Mouse (Mus musculus) layer of hippocampus, postnatal 36 days (tissue): ENCODE measurements around the gene Tsen34. TPM values are rescaled to one million over a fixed set of nuclear protein-coding genes. Genes with fewer than 3 reads are reported as not detected.
"Not testable (repeated sequence)": the region's sequence is repeated elsewhere in the genome, so short reads cannot be mapped to it uniquely, and the experiment has no call there.

ENCODE experiments used
- DNase-seq, 2 experiments: peaks; one replicate each; pipeline ENCODE4 v3.0.0; 2022
- total RNA-seq, 2 experiments: library from RNA; stranded (reverse); gene quantifications; 2 replicates each; pipeline ENCODE4 v1.2.3; 2021

Gene Tsen34
- total RNA-seq, 2 experiments from 2014 or later = 79.0 to 83.4 TPM

- no peak for DNase-seq
Measured at GRCm38 (mm10) chr7:3691919-3692318, 744 bp upstream of the Tsen34 start.

- peak; percentile 94 to 95 for DNase-seq
Measured at GRCm38 (mm10) chr7:3692987-3693808, 535 bp downstream of the Tsen34 start, which contains the start of gene Mboat7. Gene Mboat7, minus strand, starts transcription at chr7:3693523.

GRCm38 (mm10) chr7:3693809-3694075 lies 1.1 kb downstream of the Tsen34 start:
- no peak for DNase-seq

- DNase-seq = peak in 1 of 2 experiments; percentile 32
Measured at GRCm38 (mm10) chr7:3694076-3694948, 1.6 kb downstream of the Tsen34 start.

- not testable (repeated sequence) for DNase-seq
Measured at GRCm38 (mm10) chr7:3694949-3695305, 2.3 kb downstream of the Tsen34 start.

- DNase-seq = no peak
Measured at GRCm38 (mm10) chr7:3698471-3698870, 5.8 kb downstream of the Tsen34 start.

- no peak for DNase-seq
Measured at GRCm38 (mm10) chr7:3703148-3703878, 10.7 kb downstream of the Tsen34 start.

- DNase-seq = peak; percentile 95
Measured at GRCm38 (mm10) chr7:3703879-3704441, 11.3 kb downstream of the Tsen34 start, which contains the start of gene Rps9. Gene Rps9, plus strand, starts transcription at chr7:3703993.

- no peak for DNase-seq
Measured at GRCm38 (mm10) chr7:3704475-3704874, 11.8 kb downstream of the Tsen34 start.

GRCm38 (mm10) chr7:3705461-3705860 lies 12.8 kb downstream of the Tsen34 start:
- DNase-seq = not testable (repeated sequence)

- DNase-seq = no peak
Measured at GRCm38 (mm10) chr7:3705911-3706310, 13.2 kb downstream of the Tsen34 start.

GRCm38 (mm10) chr7:3706343-3706934 lies 13.8 kb downstream of the Tsen34 start:
- no peak for DNase-seq

- DNase-seq = no peak
Measured at GRCm38 (mm10) chr7:3707027-3707426, 14.4 kb downstream of the Tsen34 start.

GRCm38 (mm10) chr7:3707568-3708413 lies 15.1 kb downstream of the Tsen34 start:
- DNase-seq = no peak

GRCm38 (mm10) chr7:3708447-3708980 lies 15.9 kb downstream of the Tsen34 start:
- not testable (repeated sequence) for DNase-seq

GRCm38 (mm10) chr7:3709000-3709399 lies 16.3 kb downstream of the Tsen34 start:
- DNase-seq = no peak

- no peak for DNase-seq
Measured at GRCm38 (mm10) chr7:3712264-3712942, 19.7 kb downstream of the Tsen34 start.

- no peak for DNase-seq
Measured at GRCm38 (mm10) chr7:3715249-3715648, 22.6 kb downstream of the Tsen34 start.

GRCm38 (mm10) chr7:3720268-3720667 lies 27.6 kb downstream of the Tsen34 start, which contains the start of gene Pirb:
Gene Pirb, minus strand, starts transcription at chr7:3720391.
- not testable (repeated sequence) for DNase-seq

- not testable (repeated sequence) for DNase-seq
Measured at GRCm38 (mm10) chr7:3725459-3725858, 32.8 kb downstream of the Tsen34 start.
